Mouse (Mus musculus) lung, embryonic 16.5 days (tissue): ENCODE measurements around the gene AI467606. TPM values are rescaled to one million over a fixed set of nuclear protein-coding genes. Genes with fewer than 3 reads are reported as not detected.

Experiments
- ATAC-seq: fragments of 200-750 bp; cut with Nextera tagmentation; 2 replicates; pipeline ENCODE4 v1.8.0; 2017; ENCODE audit warnings: low read depth, mild to moderate bottlenecking, moderate library complexity
- H3K27ac ChIP-seq: fragments of 300-500 bp; sonication (generic); 2 replicates; pipeline ENCODE4 v1.5.1; 2014; ENCODE audit warnings: mild to moderate bottlenecking, control low read depth, low read length
- H3K27me3 ChIP-seq: fragments of 300-500 bp; sonication (generic); 2 replicates; pipeline ENCODE4 v1.6.1; 2014; ENCODE audit warnings: low read depth, low read length, mixed read lengths; ENCODE audit not compliant: control insufficient read depth, insufficient read depth
- H3K36me3 ChIP-seq: fragments of 300-500 bp; sonication (generic); 2 replicates; pipeline ENCODE4 v1.6.1; 2014; ENCODE audit warnings: low read length; ENCODE audit not compliant: control insufficient read depth, insufficient read depth
- H3K4me1 ChIP-seq: fragments of 300-500 bp; sonication (generic); replicated peaks from 2 replicates; pipeline ENCODE4 v1.6.1; 2014; ENCODE audit warnings: low read length, mixed read lengths; ENCODE audit not compliant: control insufficient read depth, insufficient read depth
- H3K4me2 ChIP-seq: fragments of 300-500 bp; sonication (generic); 2 replicates; pipeline ENCODE4 v1.6.1; 2014; ENCODE audit warnings: low read depth, low read length, control low read depth
- H3K4me3 ChIP-seq: fragments of 300-500 bp; sonication (generic); 2 replicates; pipeline ENCODE4 v1.5.1; 2014; ENCODE audit warnings: mild to moderate bottlenecking, low read length, control low read depth
- H3K9ac ChIP-seq: fragments of 300-500 bp; sonication (generic); 2 replicates; pipeline ENCODE4 v1.6.1; 2014; ENCODE audit warnings: low read length, control low read depth
- H3K9me3 ChIP-seq: fragments of 300-500 bp; sonication (generic); 2 replicates; pipeline ENCODE4 v1.6.1; 2016; ENCODE audit warnings: low read length; ENCODE audit not compliant: control insufficient read depth
- WGBS: fragments of 180-500 bp; shearing (Covaris S2); extraction: QIAGEN DNeasy Blood & Tissue Kit; methylation state at CpG from one replicate; pipeline ENCODE4 v1.1.7; 2014; 5-methylcytosine and 5-hydroxymethylcytosine counted together
- polyA plus RNA-seq: library from polyadenylated mRNA; unstranded; fragments of >200 nt; fragmentation: Nextera tagmentation; extraction: Ambion mirVana; gene quantifications from 2 replicates; pipeline ENCODE4 v1.2.1, GENCODE M21; 2015

The AI467606 gene
- polyA plus RNA-seq, 1 experiment from 2014 or later: 11.5 TPM

DNA sequence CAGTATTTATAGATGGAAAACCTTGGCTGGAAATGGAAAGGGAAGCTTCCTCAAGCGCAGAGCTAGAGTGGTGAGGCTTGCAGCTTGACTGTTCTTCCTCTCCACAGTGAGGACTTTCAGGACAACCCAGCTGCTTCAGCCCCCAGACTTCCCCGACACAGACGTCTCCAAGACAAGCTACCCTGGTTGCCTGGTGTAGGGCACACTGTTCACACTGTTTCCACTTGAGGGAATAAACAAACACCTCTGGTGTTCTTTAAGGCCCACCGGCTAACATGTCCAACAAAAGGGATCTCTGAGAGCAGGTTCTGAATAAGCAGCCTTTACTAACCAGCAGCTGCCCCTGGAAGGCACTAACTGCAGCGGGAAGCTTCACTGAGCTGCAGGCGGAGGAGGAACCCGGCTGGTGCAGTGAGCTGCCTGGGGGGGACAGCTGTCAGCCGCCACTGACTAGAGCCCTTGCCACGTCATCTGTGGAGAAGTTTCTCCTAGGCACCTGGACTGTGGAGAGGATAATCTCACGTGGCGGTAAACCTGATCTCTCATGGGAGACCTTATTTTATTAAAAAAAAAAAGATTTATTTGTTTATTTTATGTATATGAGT is 25.3 kb downstream of the AI467606 start:
- 49% methylated on average over 11 of the region's 11 CpGs for WGBS
- H3K27me3 ChIP-seq: peaks cover 12% of the 10 kb centered on the region
- no peak overlapping the region for H3K4me3 ChIP-seq
- H3K4me1 ChIP-seq: peaks cover 8% of the 10 kb centered on the region
- no peak overlapping the region for H3K27ac ChIP-seq
- ATAC-seq: no peak
- H3K9me3 ChIP-seq: no peaks in the 10 kb centered on the region
- H3K4me2 ChIP-seq: no peak overlapping the region
- no peak overlapping the region for H3K9ac ChIP-seq
- H3K36me3 ChIP-seq: no peaks in the 10 kb centered on the region

DNA sequence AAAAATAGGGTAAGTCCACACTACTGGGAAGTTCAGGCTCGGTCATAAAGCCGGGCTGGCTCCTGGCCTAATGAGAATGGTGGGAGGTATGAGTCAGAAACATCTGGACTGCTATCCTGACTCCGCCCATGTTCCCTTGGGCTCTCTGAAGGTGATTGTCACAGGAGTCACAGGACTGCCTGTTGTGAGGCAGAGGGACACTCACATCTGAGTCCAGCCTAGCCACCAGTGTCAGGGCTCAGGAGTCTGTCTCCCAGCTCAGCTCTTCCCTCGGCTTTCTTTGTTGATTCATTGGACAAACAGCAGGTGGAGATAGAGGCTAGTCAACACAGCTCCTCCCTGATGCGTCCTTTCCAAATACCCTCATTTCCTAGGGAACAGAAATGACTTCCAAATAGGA is 26.8 kb downstream of the AI467606 start:
- H3K9ac ChIP-seq: no peak overlapping the region
- ATAC-seq: no peak
- H3K4me1 ChIP-seq: peaks cover 7% of the 10 kb centered on the region

DNA sequence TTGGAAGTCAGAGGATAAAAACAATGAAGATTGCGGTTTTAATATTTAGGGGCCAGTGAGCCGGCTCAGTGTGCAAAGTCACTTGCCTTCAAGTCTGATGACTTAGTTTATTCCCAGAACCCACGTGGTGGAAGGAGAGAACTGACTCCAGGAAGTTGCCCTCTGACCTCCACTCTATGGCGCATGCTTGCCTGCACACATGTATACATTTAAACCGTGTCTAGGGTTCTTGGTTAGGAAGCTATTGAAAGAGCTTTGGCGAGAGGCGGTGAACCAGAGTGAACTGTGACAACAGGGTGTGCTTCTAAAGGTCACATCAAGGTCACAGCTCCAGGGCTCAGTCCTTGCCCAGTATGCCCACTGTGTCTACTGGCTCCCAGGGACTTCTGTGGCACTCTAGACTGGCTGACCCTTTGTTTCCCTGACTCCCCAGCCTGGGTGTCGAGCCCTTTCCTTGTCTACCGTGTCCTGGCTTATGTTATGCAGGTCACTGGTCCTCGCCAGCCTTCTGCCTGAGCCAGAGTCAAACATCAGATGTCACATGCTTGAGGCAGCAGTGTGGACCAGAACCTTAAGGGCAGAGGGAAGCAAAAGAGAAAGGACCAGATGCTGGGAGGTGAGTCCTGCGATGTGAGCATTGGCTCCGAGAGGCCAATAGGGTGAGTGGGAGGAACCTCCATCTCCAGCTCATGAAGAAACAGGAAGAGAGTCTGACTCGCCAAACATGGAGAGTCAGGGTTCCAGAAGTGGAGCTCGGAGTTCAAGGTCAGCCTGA is 27.7 kb downstream of the AI467606 start:
- no peak overlapping the region for H3K27ac ChIP-seq
- peaks cover 18% of the 10 kb centered on the region for H3K27me3 ChIP-seq
- H3K36me3 ChIP-seq: no peaks in the 10 kb centered on the region
- no peaks in the 10 kb centered on the region for H3K4me1 ChIP-seq
- H3K4me3 ChIP-seq: no peak overlapping the region
- H3K9me3 ChIP-seq: no peaks in the 10 kb centered on the region
- WGBS: 54% methylated on average over 14 of the region's 14 CpGs
- H3K9ac ChIP-seq: no peak overlapping the region
- no peak for ATAC-seq
- H3K4me2 ChIP-seq: no peak overlapping the region

More for the DNA sequence above, 26.8 kb downstream of the AI467606 start:
- Histone ChIP-seq H3K27ac (no peak overlapping the region), H3K27me3 (peaks cover 18% of the 10 kb centered on the region), H3K9me3 (no peaks in the 10 kb centered on the region), H3K4me2 (no peak overlapping the region), H3K36me3 (no peaks in the 10 kb centered on the region), H3K4me3 (no peak overlapping the region)
- WGBS: 27% methylated on average over 5 of the region's 5 CpGs

DNA sequence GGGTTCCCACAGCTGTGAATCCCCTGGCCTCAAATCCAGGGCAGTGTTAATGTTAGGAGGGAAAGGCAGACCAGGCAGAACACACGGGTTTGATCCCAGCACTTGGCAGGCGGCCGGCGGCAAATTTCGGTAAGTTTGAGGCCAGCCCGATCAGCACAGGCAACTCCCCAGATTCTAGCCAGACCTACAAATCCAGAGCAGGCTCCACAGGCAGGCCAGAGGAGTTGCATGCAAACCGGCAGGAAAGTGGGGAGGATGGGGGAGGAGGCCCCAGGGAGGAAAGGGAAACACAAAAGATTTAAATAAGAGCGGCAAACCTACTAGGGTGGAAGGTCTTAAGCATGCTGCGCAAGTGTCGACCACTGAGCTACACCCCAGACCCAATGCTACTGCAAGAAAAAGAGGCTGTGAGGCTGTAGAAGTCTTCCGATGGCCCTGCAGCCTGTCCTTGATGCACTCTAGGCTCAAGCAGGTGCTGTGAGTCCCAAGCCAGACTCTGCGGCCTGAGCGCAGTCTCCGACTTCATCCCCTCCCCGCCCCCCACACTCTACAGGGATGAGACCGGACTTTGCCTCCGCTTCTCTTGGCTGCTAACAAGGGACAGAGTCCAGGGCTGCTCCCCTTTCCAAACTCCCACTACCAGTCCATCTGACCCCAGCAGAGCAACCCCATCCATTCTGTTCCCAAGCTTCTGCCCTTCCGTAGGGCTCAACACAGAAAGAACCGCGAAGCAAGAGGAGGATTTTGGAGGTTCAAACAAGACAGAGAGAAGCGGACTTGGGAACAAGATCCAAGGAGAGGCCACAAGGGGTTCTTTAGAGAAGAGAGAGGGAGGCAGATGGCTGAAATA is 30.1 kb downstream of the AI467606 start:
- ATAC-seq: no peak
- 17% methylated on average over 21 of the region's 21 CpGs for WGBS
- Histone ChIP-seq H3K4me2 (no peak overlapping the region), H3K9me3 (no peaks in the 10 kb centered on the region), H3K4me1 (no peaks in the 10 kb centered on the region), H3K27ac (no peak overlapping the region), H3K4me3 (no peak overlapping the region), H3K27me3 (peaks cover 18% of the 10 kb centered on the region), H3K36me3 (no peaks in the 10 kb centered on the region), H3K9ac (no peak overlapping the region)

GRCm38 (mm10) chr7:127121911-127122270 is 30.7 kb downstream of the AI467606 start, which contains the start of gene Qprt:
Gene Qprt, minus strand, starts transcription at chr7:127122226.
- ATAC-seq: no peak
- Histone ChIP-seq H3K4me3 (no peak within 1 kb of the TSS), H3K27ac (no peak within 1 kb of the TSS)

DNA sequence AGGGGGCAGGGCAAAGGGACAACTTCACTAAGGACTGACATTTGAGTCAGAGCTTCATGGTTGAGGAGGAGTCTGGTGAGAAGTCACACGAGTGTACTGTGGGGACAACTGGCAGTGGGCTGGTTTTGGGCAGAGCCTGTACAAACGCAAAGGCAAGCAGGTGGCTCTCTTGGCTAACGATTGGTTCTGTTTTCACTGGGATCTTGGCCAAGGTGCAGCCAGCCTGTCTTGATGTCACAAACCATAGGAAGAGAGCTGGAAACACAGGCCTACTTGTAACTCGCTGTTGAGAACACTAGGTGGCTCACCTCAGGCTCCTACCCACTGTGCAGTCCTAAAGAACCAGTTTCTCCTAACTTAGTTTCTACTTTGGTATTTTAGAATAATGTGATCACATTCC is 38.5 kb downstream of the AI467606 start:
- H3K36me3 ChIP-seq: no peaks in the 10 kb centered on the region
- WGBS: 9% methylated on average over 4 of the region's 4 CpGs
- H3K4me3 ChIP-seq: no peak overlapping the region
- no peaks in the 10 kb centered on the region for H3K27me3 ChIP-seq
- H3K27ac ChIP-seq: no peak overlapping the region
- no peak overlapping the region for H3K4me2 ChIP-seq
- H3K9me3 ChIP-seq: no peaks in the 10 kb centered on the region
- H3K9ac ChIP-seq: no peak overlapping the region
- ATAC-seq: peak; percentile 66
- H3K4me1 ChIP-seq: no peaks in the 10 kb centered on the region

More at GRCm38 (mm10) chr7:127121911-127122270, 30.7 kb downstream of the AI467606 start, which contains the start of gene Qprt:
- no peaks in the 10 kb centered on the region for H3K9me3 ChIP-seq
- no peaks in the 10 kb centered on the region for H3K4me1 ChIP-seq
- H3K27me3 ChIP-seq: peaks cover 18% of the 10 kb centered on the region
- no peak within 1 kb of the TSS for H3K4me2 ChIP-seq
- WGBS: 18% methylated on average over 7 of the region's 7 CpGs
- no peaks in the 10 kb centered on the region for H3K36me3 ChIP-seq
- H3K9ac ChIP-seq: no peak within 1 kb of the TSS

DNA sequence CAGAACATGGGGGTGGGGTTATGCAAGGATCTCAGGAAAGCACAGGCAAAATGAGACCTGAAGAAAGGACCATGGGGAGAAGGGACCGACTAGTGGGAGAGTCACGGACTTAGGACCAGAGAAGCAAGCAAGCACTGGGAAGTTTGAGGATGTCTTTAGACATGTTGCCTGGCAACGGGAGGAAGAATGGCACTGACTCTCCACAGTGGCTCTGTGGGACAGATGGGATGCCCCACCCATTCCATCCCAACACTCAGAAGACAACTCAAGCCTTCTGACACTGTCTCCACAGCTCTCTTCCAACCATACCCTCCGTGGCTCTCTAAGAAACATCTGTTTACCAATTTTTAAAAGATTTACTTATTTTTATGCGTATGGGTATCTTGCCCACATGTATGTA is 42.0 kb downstream of the AI467606 start:
- 59% methylated on average over 5 of the region's 5 CpGs for WGBS
- Histone ChIP-seq H3K36me3 (no peaks in the 10 kb centered on the region), H3K4me3 (no peak overlapping the region), H3K4me2 (no peak overlapping the region), H3K4me1 (0 out of 2 replicates have a peak, but pooled peaks cover 2% of the 10 kb centered on the region), H3K27ac (no peak overlapping the region), H3K27me3 (no peaks in the 10 kb centered on the region), H3K9me3 (no peaks in the 10 kb centered on the region), H3K9ac (no peak overlapping the region)
- ATAC-seq: no peak

GRCm38 (mm10) chr7:127134821-127135447 is 43.8 kb downstream of the AI467606 start:
- Histone ChIP-seq H3K4me2 (no peak overlapping the region), H3K9me3 (no peaks in the 10 kb centered on the region), H3K9ac (no peak overlapping the region), H3K27ac (no peak overlapping the region), H3K4me1 (0 out of 2 replicates have a peak, but pooled peaks cover 2% of the 10 kb centered on the region), H3K27me3 (no peaks in the 10 kb centered on the region), H3K36me3 (no peaks in the 10 kb centered on the region), H3K4me3 (no peak overlapping the region)
- no peak for ATAC-seq
- 72% methylated on average over 11 of the region's 11 CpGs for WGBS
